Mouse (Mus musculus) embryonic facial prominence, embryonic 11.5 days (tissue): ENCODE data around the gene Fgfr2. TPM values are rescaled to one million over a fixed set of nuclear protein-coding genes. Genes with fewer than 3 reads are reported as not detected.

Source experiments
- ATAC-seq: fragments of 200-750 bp; cut with Nextera tagmentation; replicated peaks from 2 replicates; pipeline ENCODE4 v1.8.0; 2017; ENCODE audit warnings: low read depth; ENCODE audit not compliant: insufficient number of reproducible peaks, low FRiP score, low TSS enrichment
- DNase-seq: peaks from one replicate; pipeline ENCODE4 v3.0.0-alpha.2; 2015; ENCODE audit warnings: low spot score
- H3K27ac ChIP-seq: fragments of 300-500 bp; sonication (generic); replicated peaks from 2 replicates; pipeline ENCODE4 v1.5.1; 2014; ENCODE audit warnings: mild to moderate bottlenecking, low read depth, low read length, control low read depth
- H3K27me3 ChIP-seq: fragments of 300-500 bp; sonication (generic); 2 replicates; pipeline ENCODE4 v1.6.1; 2014; ENCODE audit warnings: mild to moderate bottlenecking, low read length, moderate library complexity, mixed read lengths; ENCODE audit not compliant: control insufficient read depth, insufficient read depth
- H3K36me3 ChIP-seq: fragments of 300-500 bp; sonication (generic); replicated peaks from 2 replicates; pipeline ENCODE4 v1.6.1; 2014; ENCODE audit warnings: low read depth, mild to moderate bottlenecking, low read length, moderate library complexity, mixed read lengths; ENCODE audit not compliant: control insufficient read depth, insufficient read depth
- H3K4me1 ChIP-seq: fragments of 300-500 bp; sonication (generic); 2 replicates; pipeline ENCODE4 v1.6.1; 2014; ENCODE audit warnings: low read length, mixed read lengths; ENCODE audit not compliant: control insufficient read depth, insufficient read depth
- H3K4me2 ChIP-seq: fragments of 300-500 bp; sonication (generic); 2 replicates; pipeline ENCODE4 v1.6.1; 2014; ENCODE audit warnings: low read depth, mild to moderate bottlenecking, control low read depth, low read length, moderate library complexity
- H3K4me3 ChIP-seq: fragments of 300-500 bp; sonication (generic); 2 replicates; pipeline ENCODE4 v1.5.1; 2014; ENCODE audit warnings: low read depth, low read length, control low read depth
- H3K9ac ChIP-seq: fragments of 300-500 bp; sonication (generic); replicated peaks from 2 replicates; pipeline ENCODE4 v1.6.1; 2014; ENCODE audit warnings: mild to moderate bottlenecking, control low read depth, low read length
- H3K9me3 ChIP-seq: fragments of 300-500 bp; sonication (generic); replicated peaks from 2 replicates; pipeline ENCODE4 v1.6.1; 2016; ENCODE audit warnings: mild to moderate bottlenecking, low read length, inconsistent platforms, mixed read lengths; ENCODE audit not compliant: control insufficient read depth
- whole genome bisulfite sequencing: fragments of 180-500 bp; shearing (Covaris S2); extraction: QIAGEN DNeasy Blood & Tissue Kit; methylation state at CpG from one replicate; pipeline ENCODE4 v1.1.7; 2014; 5-methylcytosine and 5-hydroxymethylcytosine counted together
- polyA plus RNA-seq: library from polyadenylated mRNA; unstranded; fragments of >200 nt; fragmentation: Nextera tagmentation; extraction: Ambion mirVana; gene quantifications from 2 replicates; pipeline ENCODE4 v1.2.1, GENCODE M21; 2014

Gene Fgfr2
- polyA plus RNA-seq, 1 experiment from 2014 or later: 75.6 TPM

GRCm38 (mm10) chr7:131317587-131317986 lies 1805.6 kb downstream of the Fgfr2 start:
- Histone ChIP-seq H3K4me2 (no peak overlapping the region), H3K27me3 (no peaks in the 10 kb centered on the region), H3K9me3 (no peaks in the 10 kb centered on the region), H3K27ac (no peak overlapping the region), H3K4me1 (no peaks in the 10 kb centered on the region), H3K9ac (no peak overlapping the region), H3K4me3 (no peak overlapping the region), H3K36me3 (no peaks in the 10 kb centered on the region)
- WGBS: 70% methylated on average over 12 of the region's 12 CpGs
- DNase-seq (peak; percentile 9), ATAC-seq (no peak)

- no peak overlapping the region for H3K27ac ChIP-seq
- no peaks in the 10 kb centered on the region for H3K27me3 ChIP-seq
- WGBS: 78% methylated on average over 7 of the region's 7 CpGs
- H3K4me1 ChIP-seq: no peaks in the 10 kb centered on the region
- H3K36me3 ChIP-seq: no peaks in the 10 kb centered on the region
- H3K4me3 ChIP-seq: no peak overlapping the region
- no peaks in the 10 kb centered on the region for H3K9me3 ChIP-seq
- ATAC-seq: no peak
- no peak for DNase-seq
- H3K9ac ChIP-seq: no peak overlapping the region
- no peak overlapping the region for H3K4me2 ChIP-seq
Measured at GRCm38 (mm10) chr7:131314493-131314892, 1808.7 kb downstream of the Fgfr2 start.

DNA sequence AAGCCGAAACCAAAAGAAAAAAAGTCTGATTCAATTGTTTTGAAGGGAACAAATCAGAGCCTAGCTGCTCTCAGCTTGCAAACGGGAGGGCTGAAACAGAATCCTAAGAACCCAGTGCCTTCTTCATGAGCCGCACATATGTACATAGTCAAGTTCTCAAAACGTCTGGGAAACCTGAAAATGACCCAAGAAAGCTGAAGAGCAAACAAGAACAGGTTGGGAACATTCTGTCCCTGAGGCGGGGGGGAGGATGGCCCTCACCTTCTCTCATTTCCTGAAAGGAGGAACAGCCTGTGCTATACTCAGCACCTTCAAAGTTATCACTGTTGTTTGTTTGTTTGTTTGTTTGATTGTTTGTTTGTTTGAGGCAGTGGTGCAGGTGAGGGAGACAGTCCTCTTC lies 1816.4 kb downstream of the Fgfr2 start:
- Histone ChIP-seq H3K27ac (no peak overlapping the region), H3K4me1 (no peaks in the 10 kb centered on the region), H3K27me3 (no peaks in the 10 kb centered on the region), H3K9ac (no peak overlapping the region), H3K9me3 (no peaks in the 10 kb centered on the region), H3K4me2 (no peak overlapping the region), H3K36me3 (no peaks in the 10 kb centered on the region), H3K4me3 (no peak overlapping the region)
- ATAC-seq (no peak), DNase-seq (no peak)
- 76% methylated on average over 5 of the region's 5 CpGs for WGBS

GRCm38 (mm10) chr7:131303340-131303739 lies 1819.8 kb downstream of the Fgfr2 start:
- Histone ChIP-seq H3K4me1 (no peaks in the 10 kb centered on the region), H3K4me2 (no peak overlapping the region), H3K9ac (no peak overlapping the region), H3K4me3 (no peak overlapping the region), H3K27ac (no peak overlapping the region), H3K9me3 (no peaks in the 10 kb centered on the region), H3K36me3 (no peaks in the 10 kb centered on the region), H3K27me3 (no peaks in the 10 kb centered on the region)
- 78% methylated on average over 8 of the region's 8 CpGs for whole genome bisulfite sequencing
- ATAC-seq: no peak
- no peak for DNase-seq

- Histone ChIP-seq H3K4me2 (no peak overlapping the region), H3K9ac (no peak overlapping the region), H3K4me3 (no peak overlapping the region), H3K9me3 (no peaks in the 10 kb centered on the region), H3K27me3 (no peaks in the 10 kb centered on the region), H3K4me1 (no peaks in the 10 kb centered on the region), H3K36me3 (no peaks in the 10 kb centered on the region), H3K27ac (no peak overlapping the region)
- ATAC-seq (no peak), DNase-seq (peak; percentile 2)
- WGBS: 76% methylated on average over 8 of the region's 8 CpGs
Measured at GRCm38 (mm10) chr7:131297151-131297550, 1826.0 kb downstream of the Fgfr2 start.

DNA sequence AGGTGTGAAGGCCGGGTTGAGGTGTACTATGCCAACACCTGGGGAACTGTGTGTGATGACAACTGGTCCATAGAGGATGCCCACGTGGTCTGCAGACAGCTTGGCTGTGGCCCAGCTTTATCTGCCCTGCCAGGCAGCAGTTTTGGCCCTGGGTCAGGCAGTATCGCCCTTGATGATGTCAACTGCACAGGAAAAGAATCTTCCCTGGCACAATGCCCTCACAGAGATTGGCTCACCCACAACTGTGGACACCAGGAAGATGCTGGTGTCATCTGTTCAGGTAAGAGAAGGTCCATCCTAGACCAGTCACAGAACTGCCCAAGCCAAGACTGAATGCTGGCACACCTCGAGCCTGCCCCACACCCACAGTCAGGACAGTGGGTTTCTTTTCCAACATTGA lies 1857.3 kb downstream of the Fgfr2 start:
- Histone ChIP-seq H3K4me2 (no peak overlapping the region), H3K4me3 (no peak overlapping the region), H3K4me1 (no peaks in the 10 kb centered on the region), H3K9ac (no peak overlapping the region), H3K27me3 (no peaks in the 10 kb centered on the region), H3K27ac (no peak overlapping the region), H3K9me3 (no peaks in the 10 kb centered on the region), H3K36me3 (no peaks in the 10 kb centered on the region)
- ATAC-seq: no peak
- DNase-seq: no peak
- 75% methylated on average over 4 of the region's 4 CpGs for WGBS

DNA sequence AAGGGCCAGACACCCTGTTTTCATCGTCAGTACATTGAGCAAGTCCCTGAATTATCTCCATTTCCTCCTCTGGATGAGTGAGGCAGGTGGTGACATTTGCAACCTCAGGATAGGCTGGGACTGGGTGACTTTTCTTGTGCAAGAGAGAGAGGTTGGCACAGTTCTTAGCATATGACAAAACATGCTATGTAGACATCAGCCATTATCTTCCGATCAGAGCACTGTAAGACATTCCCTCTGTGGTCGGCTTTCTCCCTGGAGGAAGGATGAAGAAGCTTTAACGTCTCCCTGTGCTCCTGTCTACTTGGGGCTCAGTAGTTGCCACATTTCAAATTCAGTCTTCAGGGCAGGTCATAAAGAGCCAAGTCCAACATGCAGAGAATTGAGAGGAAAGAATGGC lies 1858.9 kb downstream of the Fgfr2 start:
- no peaks in the 10 kb centered on the region for H3K9me3 ChIP-seq
- no peak for ATAC-seq
- 89% methylated on average over 4 of the region's 4 CpGs for WGBS
- H3K4me1 ChIP-seq: no peaks in the 10 kb centered on the region
- no peak overlapping the region for H3K9ac ChIP-seq
- no peaks in the 10 kb centered on the region for H3K36me3 ChIP-seq
- no peak overlapping the region for H3K27ac ChIP-seq
- no peak overlapping the region for H3K4me2 ChIP-seq
- no peak for DNase-seq
- no peak overlapping the region for H3K4me3 ChIP-seq
- H3K27me3 ChIP-seq: no peaks in the 10 kb centered on the region

- DNase-seq (no peak), ATAC-seq (no peak)
- H3K36me3 ChIP-seq: no peaks in the 10 kb centered on the region
- no peak overlapping the region for H3K9ac ChIP-seq
- H3K4me3 ChIP-seq: no peak overlapping the region
- H3K4me1 ChIP-seq: no peaks in the 10 kb centered on the region
- no peaks in the 10 kb centered on the region for H3K27me3 ChIP-seq
- H3K27ac ChIP-seq: no peak overlapping the region
- 70% methylated on average over 6 of the region's 6 CpGs for WGBS
- H3K9me3 ChIP-seq: no peaks in the 10 kb centered on the region
- no peak overlapping the region for H3K4me2 ChIP-seq
Measured at GRCm38 (mm10) chr7:131260946-131261345, 1862.2 kb downstream of the Fgfr2 start.
